Mouse (Mus musculus): ENCODE results near the gene Pxmp4.

DNA sequence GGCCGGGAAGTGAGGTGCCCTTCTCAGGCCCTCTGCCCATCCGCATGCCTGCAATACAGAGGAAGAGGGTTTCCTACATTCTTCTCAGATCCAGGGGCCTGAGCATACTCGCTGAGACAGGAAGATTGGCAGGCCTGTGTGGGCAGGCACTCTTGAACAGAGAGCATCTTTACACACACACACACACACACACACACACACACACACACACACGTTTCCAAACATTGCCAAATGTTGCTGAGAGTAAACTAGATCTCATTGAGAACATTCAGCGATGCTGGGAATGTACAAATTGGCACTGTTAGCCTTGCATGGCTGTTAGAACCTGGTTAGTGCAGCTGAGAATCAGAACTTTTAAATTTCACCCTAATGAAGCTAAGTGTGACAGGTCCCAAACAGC, 27.0 kb upstream of the Pxmp4 start:
- TF ChIP-seq CTCF (IDR thresholded peaks at IDR 0.05; ENCODE audit: extremely low read depth, insufficient read depth, low read length) (no peak), POLR2A (IDR thresholded peaks at IDR 0.05; ENCODE audit: extremely low read depth, insufficient read depth, low read length) (no peak)
